Mouse (Mus musculus) macrophage (primary cell): ENCODE results near the gene Chrm3. TPM values are rescaled to one million over a fixed set of nuclear protein-coding genes. Genes with fewer than 3 reads are reported as not detected.

Source experiments
- H3K27ac ChIP-seq: fragments of 350-480 bp; formaldehyde crosslinking; 2 replicates; pipeline ENCODE4 v1.9.0; 2021
- H3K36me3 ChIP-seq: fragments of 350-480 bp; formaldehyde crosslinking; 2 replicates; pipeline ENCODE4 v1.9.0; 2021; ENCODE audit errors: inconsistent target
- H3K4me3 ChIP-seq: fragments of 350-480 bp; formaldehyde crosslinking; 2 replicates; pipeline ENCODE4 v1.9.0; 2021; ENCODE audit errors: inconsistent target
- H3K79me2 ChIP-seq: fragments of 350-480 bp; formaldehyde crosslinking; 2 replicates; pipeline ENCODE4 v1.9.0; 2021; ENCODE audit errors: inconsistent target
- WGBS: methylation state at CpG from one replicate; pipeline ENCODE4 v1.1.7; 2026; ENCODE audit warnings: inconsistent platforms; ENCODE audit not compliant: missing documents; 5-methylcytosine and 5-hydroxymethylcytosine counted together
- polyA plus RNA-seq: library from polyadenylated mRNA; stranded (reverse); fragments of 250-400 nt; gene quantifications from 3 replicates; pipeline ENCODE4 v1.2.4, GENCODE M21; 2018; ENCODE audit warnings: inconsistent platforms

The Chrm3 gene
- polyA plus RNA-seq, 1 experiment from 2014 or later, result not detected

GRCm38 (mm10) chr13:9938798-9939485, 421.7 kb downstream of the Chrm3 start:
- H3K79me2 ChIP-seq, result no peaks in the 10 kb centered on the region
- no peak overlapping the region for H3K27ac ChIP-seq
- H3K4me3 ChIP-seq, result no peak overlapping the region
- 45% methylated on average over 3 of the region's 3 CpGs for WGBS
- no peaks in the 10 kb centered on the region for H3K36me3 ChIP-seq

- no peaks in the 10 kb centered on the region for H3K79me2 ChIP-seq
- H3K27ac ChIP-seq, result no peak overlapping the region
- H3K4me3 ChIP-seq, result no peak overlapping the region
- WGBS, result 98% methylated on average over 4 of the region's 4 CpGs
- no peaks in the 10 kb centered on the region for H3K36me3 ChIP-seq
Observed at GRCm38 (mm10) chr13:9932714-9933113, 427.9 kb downstream of the Chrm3 start.

GRCm38 (mm10) chr13:9930606-9931005, 430.0 kb downstream of the Chrm3 start:
- WGBS, result 0% methylated on average over 1 of the region's 1 CpGs
- Histone ChIP-seq H3K27ac (no peak overlapping the region), H3K79me2 (no peaks in the 10 kb centered on the region), H3K4me3 (no peak overlapping the region), H3K36me3 (no peaks in the 10 kb centered on the region)

GRCm38 (mm10) chr13:9929978-9930377, 430.7 kb downstream of the Chrm3 start:
- Histone ChIP-seq H3K27ac (no peak overlapping the region), H3K4me3 (no peak overlapping the region), H3K36me3 (no peaks in the 10 kb centered on the region), H3K79me2 (no peaks in the 10 kb centered on the region)
- WGBS, result 78% methylated on average over 2 of the region's 2 CpGs

- no peaks in the 10 kb centered on the region for H3K79me2 ChIP-seq
- 100% methylated on average over 1 of the region's 1 CpGs for WGBS
- no peaks in the 10 kb centered on the region for H3K36me3 ChIP-seq
- H3K27ac ChIP-seq, result no peak overlapping the region
- H3K4me3 ChIP-seq, result no peak overlapping the region
Observed at GRCm38 (mm10) chr13:9921150-9921549, 439.5 kb downstream of the Chrm3 start.

- no peaks in the 10 kb centered on the region for H3K79me2 ChIP-seq
- H3K36me3 ChIP-seq, result no peaks in the 10 kb centered on the region
- WGBS, result 88% methylated on average over 4 of the region's 4 CpGs
- H3K4me3 ChIP-seq, result no peak overlapping the region
- H3K27ac ChIP-seq, result no peak overlapping the region
Observed at GRCm38 (mm10) chr13:9912697-9913096, 447.9 kb downstream of the Chrm3 start.

- no peaks in the 10 kb centered on the region for H3K79me2 ChIP-seq
- no peaks in the 10 kb centered on the region for H3K36me3 ChIP-seq
- H3K4me3 ChIP-seq, result no peak overlapping the region
- no peak overlapping the region for H3K27ac ChIP-seq
- WGBS, result 93% methylated on average over 2 of the region's 2 CpGs
Observed at GRCm38 (mm10) chr13:9908707-9909106, 451.9 kb downstream of the Chrm3 start.

- 79% methylated on average over 3 of the region's 3 CpGs for WGBS
- no peaks in the 10 kb centered on the region for H3K79me2 ChIP-seq
- H3K4me3 ChIP-seq, result no peak overlapping the region
- H3K27ac ChIP-seq, result no peak overlapping the region
- no peaks in the 10 kb centered on the region for H3K36me3 ChIP-seq
Observed at GRCm38 (mm10) chr13:9907202-9907601, 453.4 kb downstream of the Chrm3 start.

- Histone ChIP-seq H3K79me2 (no peaks in the 10 kb centered on the region), H3K27ac (no peak overlapping the region), H3K36me3 (no peaks in the 10 kb centered on the region), H3K4me3 (no peak overlapping the region)
Observed at GRCm38 (mm10) chr13:9904455-9904854, 456.2 kb downstream of the Chrm3 start.

- Histone ChIP-seq H3K36me3 (no peaks in the 10 kb centered on the region), H3K27ac (no peak overlapping the region), H3K4me3 (no peak overlapping the region), H3K79me2 (no peaks in the 10 kb centered on the region)
- 81% methylated on average over 5 of the region's 5 CpGs for WGBS
Observed at GRCm38 (mm10) chr13:9900653-9901385, 459.8 kb downstream of the Chrm3 start.

- no peaks in the 10 kb centered on the region for H3K79me2 ChIP-seq
- H3K27ac ChIP-seq, result no peak overlapping the region
- H3K4me3 ChIP-seq, result no peak overlapping the region
- no peaks in the 10 kb centered on the region for H3K36me3 ChIP-seq
- 89% methylated on average over 3 of the region's 3 CpGs for WGBS
Observed at GRCm38 (mm10) chr13:9898664-9899369, 461.8 kb downstream of the Chrm3 start.

- H3K79me2 ChIP-seq, result no peaks in the 10 kb centered on the region
- H3K4me3 ChIP-seq, result no peak overlapping the region
- no peaks in the 10 kb centered on the region for H3K36me3 ChIP-seq
- H3K27ac ChIP-seq, result no peak overlapping the region
- 67% methylated on average over 1 of the region's 1 CpGs for WGBS
Observed at GRCm38 (mm10) chr13:9897231-9897630, 463.4 kb downstream of the Chrm3 start.

GRCm38 (mm10) chr13:9895045-9895625, 465.5 kb downstream of the Chrm3 start:
- no peaks in the 10 kb centered on the region for H3K36me3 ChIP-seq
- 47% methylated on average over 10 of the region's 11 CpGs for WGBS

GRCm38 (mm10) chr13:9891088-9891487, 469.6 kb downstream of the Chrm3 start:
- H3K27ac ChIP-seq, result no peak overlapping the region
- no peaks in the 10 kb centered on the region for H3K79me2 ChIP-seq
- WGBS, result 90% methylated on average over 1 of the region's 1 CpGs
- H3K4me3 ChIP-seq, result no peak overlapping the region
- H3K36me3 ChIP-seq, result no peaks in the 10 kb centered on the region

More at GRCm38 (mm10) chr13:9895045-9895625, 465.5 kb downstream of the Chrm3 start:
- no peaks in the 10 kb centered on the region for H3K79me2 ChIP-seq
- no peak overlapping the region for H3K4me3 ChIP-seq
- no peak overlapping the region for H3K27ac ChIP-seq

- Histone ChIP-seq H3K79me2 (no peaks in the 10 kb centered on the region), H3K27ac (no peak overlapping the region), H3K36me3 (no peaks in the 10 kb centered on the region), H3K4me3 (no peak overlapping the region)
- WGBS, result 89% methylated on average over 5 of the region's 5 CpGs
Observed at GRCm38 (mm10) chr13:9890460-9890859, 470.2 kb downstream of the Chrm3 start.
